Mouse (Mus musculus): ENCODE data around the gene N4bp1. TPM values are rescaled to one million over a fixed set of nuclear protein-coding genes. Genes with fewer than 3 reads are reported as not detected.

The N4bp1 gene
- 25.6 TPM for polyA plus RNA-seq (2015; fragmentation: Illumina TruSeq; extraction: RNeasy Lipid Tissue Mini Kit (QIAGEN cat#74804); ENCODE audit: insufficient read depth, low replicate concordance)

GRCm38 (mm10) chr8:86884489-86885463 lies at the start of gene N4bp1:
Gene N4bp1, minus strand, starts transcription at chr8:86885258.

Other genes starting within 250 kb of the N4bp1 start
- 0.29 TPM for gene Gm10638, start 139.6 kb downstream of the N4bp1 start, polyA plus RNA-seq (2015; fragmentation: Illumina TruSeq; extraction: RNeasy Lipid Tissue Mini Kit (QIAGEN cat#74804); ENCODE audit: insufficient read depth, low replicate concordance)
- gene Siah1a, start 139.3 kb downstream of the N4bp1 start, polyA plus RNA-seq (2015; fragmentation: Illumina TruSeq; extraction: RNeasy Lipid Tissue Mini Kit (QIAGEN cat#74804); ENCODE audit: insufficient read depth, low replicate concordance), result 26.3 TPM

All from spleen, adult 10 weeks (tissue).